Mouse (Mus musculus) intestine, postnatal 0 days (tissue): ENCODE data around the gene St3gal5. TPM values are rescaled to one million over a fixed set of nuclear protein-coding genes. Genes with fewer than 3 reads are reported as not detected.
"Not testable (repeated sequence)": the region's sequence is repeated elsewhere in the genome, so short reads cannot be mapped to it uniquely, and the experiment has no call there.

Experiments
- ATAC-seq: fragments of 200-750 bp; cut with Nextera tagmentation; 2 replicates; pipeline ENCODE4 v1.8.0; 2017; ENCODE audit warnings: mild to moderate bottlenecking, moderate TSS enrichment, moderate library complexity
- H3K27ac ChIP-seq: fragments of 300-500 bp; sonication (generic); 2 replicates; pipeline ENCODE4 v1.5.1; 2014; ENCODE audit warnings: mild to moderate bottlenecking, low read depth, low read length, moderate library complexity
- H3K27me3 ChIP-seq: fragments of 300-500 bp; sonication (generic); replicated peaks from 2 replicates; pipeline ENCODE4 v1.6.1; 2014; ENCODE audit warnings: low read length, mixed read lengths; ENCODE audit not compliant: control insufficient read depth, insufficient read depth
- H3K36me3 ChIP-seq: fragments of 300-500 bp; sonication (generic); 2 replicates; pipeline ENCODE4 v1.6.1; 2014; ENCODE audit warnings: mild to moderate bottlenecking, moderate library complexity; ENCODE audit not compliant: control insufficient read depth, insufficient read depth
- H3K4me1 ChIP-seq: fragments of 300-500 bp; sonication (generic); replicated peaks from 2 replicates; pipeline ENCODE4 v1.6.1; 2014; ENCODE audit warnings: antibody characterized with exemption, low read length, mixed read lengths; ENCODE audit not compliant: control insufficient read depth, insufficient read depth
- H3K4me2 ChIP-seq: fragments of 300-500 bp; sonication (generic); replicated peaks from 2 replicates; pipeline ENCODE4 v1.6.1; 2014; ENCODE audit warnings: low read depth, mild to moderate bottlenecking, moderate library complexity
- H3K4me3 ChIP-seq: fragments of 300-500 bp; sonication (generic); 2 replicates; pipeline ENCODE4 v1.5.1; 2014; ENCODE audit warnings: low read depth, low read length
- H3K9ac ChIP-seq: fragments of 300-500 bp; sonication (generic); 2 replicates; pipeline ENCODE4 v1.6.1; 2014; ENCODE audit warnings: mild to moderate bottlenecking, low read depth, low read length
- H3K9me3 ChIP-seq: fragments of 300-500 bp; sonication (generic); 2 replicates; pipeline ENCODE4 v1.6.1; 2016; ENCODE audit warnings: mixed run types; ENCODE audit not compliant: control insufficient read depth
- CTCF ChIP-seq: sonication (generic); IDR thresholded peaks from 2 replicates; pipeline ENCODE4 v1.5.1; 2016; ENCODE audit warnings: low read depth, mild to moderate bottlenecking, control low read depth, antibody characterized with exemption, moderate library complexity
- WGBS: fragments of 180-500 bp; shearing (Covaris S2); extraction: QIAGEN DNeasy Blood & Tissue Kit; methylation state at CpG from one replicate; pipeline ENCODE4 v1.1.7; 2014; 5-methylcytosine and 5-hydroxymethylcytosine counted together
- polyA plus RNA-seq: library from polyadenylated mRNA; unstranded; fragments of >200 nt; fragmentation: Nextera tagmentation; extraction: Ambion mirVana; gene quantifications from 2 replicates; pipeline ENCODE4 v1.2.1, GENCODE M21; 2015

Gene St3gal5
- polyA plus RNA-seq, 1 experiment from 2014 or later = 69.0 TPM

- 79% methylated on average over 2 of the region's 2 CpGs for WGBS
- Histone ChIP-seq H3K27ac (no peak overlapping the region), H3K27me3 (no peaks in the 10 kb centered on the region), H3K9ac (no peak overlapping the region), H3K4me2 (no peak overlapping the region), H3K4me1 (no peaks in the 10 kb centered on the region), H3K9me3 (no peaks in the 10 kb centered on the region), H3K4me3 (no peak overlapping the region), H3K36me3 (no peaks in the 10 kb centered on the region)
- no peak for ATAC-seq
- TF ChIP-seq CTCF = no peak
These were observed 40.8 kb upstream of the St3gal5 start for GRCm38 (mm10) chr6:72056548-72056947.

- Histone ChIP-seq H3K27ac (no peak overlapping the region), H3K4me2 (no peak overlapping the region), H3K36me3 (no peaks in the 10 kb centered on the region), H3K4me3 (no peak overlapping the region), H3K9me3 (no peaks in the 10 kb centered on the region), H3K27me3 (no peaks in the 10 kb centered on the region), H3K9ac (no peak overlapping the region), H3K4me1 (no peaks in the 10 kb centered on the region)
- no peak for ATAC-seq
- TF ChIP-seq CTCF = no peak
- 87% methylated on average over 9 of the region's 9 CpGs for WGBS
These were observed 38.9 kb upstream of the St3gal5 start for GRCm38 (mm10) chr6:72058398-72058889.

GRCm38 (mm10) chr6:72060677-72061076, 36.7 kb upstream of the St3gal5 start:
- not testable (repeated sequence) for H3K4me3 ChIP-seq, H3K36me3 ChIP-seq, H3K9me3 ChIP-seq, H3K4me1 ChIP-seq, H3K27ac ChIP-seq, ATAC-seq, H3K9ac ChIP-seq, H3K27me3 ChIP-seq, H3K4me2 ChIP-seq
- WGBS = 62% methylated on average over 10 of the region's 10 CpGs

- peak; percentile 77 for ATAC-seq
- H3K9me3 ChIP-seq = no peaks in the 10 kb centered on the region
- H3K4me2 ChIP-seq = no peak overlapping the region
- no peak overlapping the region for H3K4me3 ChIP-seq
- no peak overlapping the region for H3K9ac ChIP-seq
- H3K27ac ChIP-seq = peak overlapping the region; percentile 23; the same call in 1 of the 2 replicates
- H3K27me3 ChIP-seq = no peaks in the 10 kb centered on the region
- H3K36me3 ChIP-seq = no peaks in the 10 kb centered on the region
- WGBS = 59% methylated on average over 6 of the region's 6 CpGs
- H3K4me1 ChIP-seq = no peaks in the 10 kb centered on the region
- no peak for TF ChIP-seq CTCF
These were observed 33.7 kb upstream of the St3gal5 start for GRCm38 (mm10) chr6:72063718-72064117.

- no peak overlapping the region for H3K4me3 ChIP-seq
- no peak for ATAC-seq
- 51% methylated on average over 10 of the region's 10 CpGs for WGBS
- H3K36me3 ChIP-seq = no peaks in the 10 kb centered on the region
- H3K4me2 ChIP-seq = no peak overlapping the region
- no peak for TF ChIP-seq CTCF
- no peaks in the 10 kb centered on the region for H3K4me1 ChIP-seq
- no peak overlapping the region for H3K27ac ChIP-seq
- H3K9me3 ChIP-seq = no peaks in the 10 kb centered on the region
- H3K27me3 ChIP-seq = no peaks in the 10 kb centered on the region
- H3K9ac ChIP-seq = no peak overlapping the region
These were observed 31.4 kb upstream of the St3gal5 start for GRCm38 (mm10) chr6:72065988-72066387.

- WGBS = 67% methylated on average over 4 of the region's 4 CpGs
- no peaks in the 10 kb centered on the region for H3K4me1 ChIP-seq
- no peak overlapping the region for H3K4me3 ChIP-seq
- no peaks in the 10 kb centered on the region for H3K9me3 ChIP-seq
- no peaks in the 10 kb centered on the region for H3K27me3 ChIP-seq
- no peak overlapping the region for H3K4me2 ChIP-seq
- H3K36me3 ChIP-seq = no peaks in the 10 kb centered on the region
- no peak for TF ChIP-seq CTCF
- peak overlapping the region; percentile 75 for H3K27ac ChIP-seq
- ATAC-seq = peak; percentile 67
- no peak overlapping the region for H3K9ac ChIP-seq
These were observed 29.0 kb upstream of the St3gal5 start for GRCm38 (mm10) chr6:72068436-72068835.
